Mouse (Mus musculus): Measurements from ENCODE around the gene Rrbp1.

Rrbp1 gene

GRCm38 (mm10) chr2:143899470-143900220 lies 111.4 kb downstream of the Rrbp1 start:
- H3K36me3 ChIP-seq (ENCODE audit: control insufficient read depth, insufficient read depth, low read length, poor library complexity, severe bottlenecking): no peaks in the 10 kb centered on the region
- H3K27me3 ChIP-seq (ENCODE audit: control insufficient read depth, insufficient read depth, low read length, poor library complexity, severe bottlenecking): no peaks in the 10 kb centered on the region

More at GRCm38 (mm10) chr2:143899470-143900220, 111.4 kb downstream of the Rrbp1 start:
- DNase-seq (ENCODE audit: low read depth, low spot score): no peak
